Mouse (Mus musculus) heart, postnatal 0 days (tissue): ENCODE measurements around the gene Daam1. TPM values are rescaled to one million over a fixed set of nuclear protein-coding genes. Genes with fewer than 3 reads are reported as not detected.

Source experiments
- ATAC-seq: fragments of 200-750 bp; cut with Nextera tagmentation; 2 replicates; pipeline ENCODE4 v1.8.0; 2017; ENCODE audit warnings: low read depth, moderate number of reproducible peaks, moderate library complexity; ENCODE audit not compliant: insufficient read depth
- DNase-seq: peaks from one replicate; pipeline ENCODE4 v3.0.0-alpha.2; 2016; ENCODE audit warnings: low spot score
- H3K27ac ChIP-seq: fragments of 300-500 bp; sonication (generic); 2 replicates; pipeline ENCODE4 v1.5.1; 2014; ENCODE audit warnings: low read depth, mild to moderate bottlenecking
- H3K27me3 ChIP-seq: fragments of 300-500 bp; sonication (generic); 2 replicates; pipeline ENCODE4 v1.6.1; 2014; ENCODE audit warnings: low read length, mixed read lengths; ENCODE audit not compliant: control insufficient read depth, insufficient read depth
- H3K36me3 ChIP-seq: fragments of 300-500 bp; sonication (generic); replicated peaks from 2 replicates; pipeline ENCODE4 v1.6.1; 2014; ENCODE audit warnings: low read length, mixed read lengths; ENCODE audit not compliant: control insufficient read depth, insufficient read depth
- H3K4me1 ChIP-seq: fragments of 300-500 bp; sonication (generic); 2 replicates; pipeline ENCODE4 v1.6.1; 2014; ENCODE audit warnings: antibody characterized with exemption; ENCODE audit not compliant: control insufficient read depth, insufficient read depth
- H3K4me2 ChIP-seq: fragments of 300-500 bp; sonication (generic); 2 replicates; pipeline ENCODE4 v1.6.1; 2014; ENCODE audit warnings: low read depth, mild to moderate bottlenecking, low read length, moderate library complexity
- H3K4me3 ChIP-seq: fragments of 300-500 bp; sonication (generic); 2 replicates; pipeline ENCODE4 v1.5.1; 2014; ENCODE audit warnings: low read depth, low read length
- H3K9ac ChIP-seq: fragments of 300-500 bp; sonication (generic); replicated peaks from 2 replicates; pipeline ENCODE4 v1.6.1; 2014; ENCODE audit warnings: low read depth, low read length, mixed read lengths
- H3K9me3 ChIP-seq: fragments of 300-500 bp; sonication (generic); replicated peaks from 2 replicates; pipeline ENCODE4 v1.6.1; 2016; ENCODE audit warnings: low read length; ENCODE audit not compliant: control insufficient read depth
- CTCF ChIP-seq: IDR thresholded peaks from 2 replicates; pipeline ENCODE4 v1.5.1; 2016; ENCODE audit warnings: antibody characterized with exemption, control low read depth, low read depth
- EP300 ChIP-seq: IDR thresholded peaks from 2 replicates; pipeline ENCODE4 v1.6.1; 2016; ENCODE audit warnings: antibody characterized with exemption, low read depth
- WGBS: fragments of 180-500 bp; shearing (Covaris S2); extraction: QIAGEN DNeasy Blood & Tissue Kit; methylation state at CpG from one replicate; pipeline ENCODE4 v1.1.7; 2014; 5-methylcytosine and 5-hydroxymethylcytosine counted together
- polyA plus RNA-seq: library from polyadenylated mRNA; unstranded; fragments of >200 nt; fragmentation: Nextera tagmentation; extraction: Ambion mirVana; gene quantifications from 2 replicates; pipeline ENCODE4 v1.2.1, GENCODE M21; 2015
- total RNA-seq: library from RNA; depleted of rRNA; stranded (reverse); fragments of >200 nt; gene quantifications from 2 replicates; pipeline ENCODE4 v1.2.3, GENCODE M21; 2014; ENCODE audit warnings: low replicate concordance

The Daam1 gene
- total and polyA plus RNA-seq, 2 experiments from 2014 or later = 12.8 to 33.8 TPM

DNA sequence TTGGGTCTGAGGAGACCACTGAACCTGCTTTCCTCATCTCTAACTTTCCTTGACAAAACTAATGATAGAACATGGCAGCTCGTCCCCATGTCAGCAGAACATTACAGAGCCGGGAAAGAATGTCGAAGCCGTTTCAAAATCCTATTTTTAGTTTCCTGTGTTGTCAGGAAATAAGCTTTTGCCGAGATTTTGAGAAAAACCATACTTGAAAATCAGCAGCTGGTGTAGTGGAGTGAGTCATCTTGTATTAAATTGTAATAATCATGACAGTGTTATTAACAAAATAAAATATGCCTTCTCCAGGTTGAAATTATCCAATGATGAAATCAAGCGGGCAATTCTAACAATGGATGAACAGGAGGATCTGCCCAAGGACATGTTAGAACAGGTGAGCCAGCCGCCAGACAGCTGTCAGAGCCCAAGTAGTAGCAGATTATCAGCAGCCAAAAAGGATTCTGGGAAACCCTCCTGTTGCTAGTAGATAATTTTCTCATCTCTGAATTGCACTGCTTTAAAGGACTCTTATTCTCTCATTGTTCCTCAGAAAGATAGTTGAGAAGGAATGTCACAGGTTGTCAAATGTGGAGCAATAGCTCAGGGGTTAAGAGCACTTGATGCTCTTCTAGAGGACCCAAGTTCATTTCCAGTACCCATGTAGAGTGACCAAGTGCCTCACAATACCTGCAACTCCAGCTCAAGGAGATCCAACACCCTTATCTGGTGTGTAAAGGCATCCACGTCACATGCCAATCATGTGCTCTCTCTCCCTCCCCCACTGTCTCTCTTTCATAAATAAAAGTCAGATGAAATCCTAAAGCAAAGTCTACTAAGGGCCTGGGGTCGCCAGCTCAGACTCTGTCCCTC lies 140.1 kb downstream of the Daam1 start:
- Histone ChIP-seq H3K9me3 (no peaks in the 10 kb centered on the region), H3K36me3 (peaks cover 45% of the 10 kb centered on the region), H3K4me1 (peaks cover 53% of the 10 kb centered on the region), H3K4me3 (no peak overlapping the region), H3K27me3 (no peaks in the 10 kb centered on the region), H3K27ac (peak overlapping the region; percentile 61), H3K9ac (no peak overlapping the region), H3K4me2 (no peak overlapping the region)
- no peak for DNase-seq
- WGBS = 26% methylated on average over 9 of the region's 9 CpGs
- no peak for ATAC-seq
- TF ChIP-seq EP300 = no peak
- no peak for TF ChIP-seq CTCF

DNA sequence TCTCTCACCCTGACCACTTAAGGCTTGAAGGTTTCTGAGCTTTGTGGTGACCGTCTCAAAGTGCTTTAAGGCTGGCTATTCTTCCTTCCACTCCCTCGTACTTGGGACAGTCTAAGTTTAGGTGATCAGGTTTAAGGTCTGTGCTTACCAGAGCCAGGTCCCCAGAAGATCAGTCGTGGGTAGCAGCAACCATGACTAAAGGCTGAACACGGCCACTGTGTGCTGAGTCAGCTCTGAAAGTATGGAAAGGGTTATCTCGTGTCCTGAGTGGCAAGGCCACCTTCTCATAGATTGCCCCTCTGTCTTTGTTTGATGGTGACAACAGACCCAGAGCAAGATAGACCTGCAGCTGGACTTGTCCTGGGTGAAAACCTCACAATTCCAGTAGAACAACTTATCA lies 141.2 kb downstream of the Daam1 start:
- Histone ChIP-seq H3K4me3 (no peak overlapping the region), H3K4me2 (no peak overlapping the region), H3K27me3 (no peaks in the 10 kb centered on the region), H3K9me3 (no peaks in the 10 kb centered on the region), H3K4me1 (peaks cover 63% of the 10 kb centered on the region), H3K36me3 (peaks cover 55% of the 10 kb centered on the region), H3K27ac (peak overlapping the region; percentile 54), H3K9ac (no peak overlapping the region)
- DNase-seq (no peak), ATAC-seq (no peak)
- 35% methylated on average over 5 of the region's 5 CpGs for WGBS
- TF ChIP-seq CTCF (no peak), EP300 (no peak)

DNA sequence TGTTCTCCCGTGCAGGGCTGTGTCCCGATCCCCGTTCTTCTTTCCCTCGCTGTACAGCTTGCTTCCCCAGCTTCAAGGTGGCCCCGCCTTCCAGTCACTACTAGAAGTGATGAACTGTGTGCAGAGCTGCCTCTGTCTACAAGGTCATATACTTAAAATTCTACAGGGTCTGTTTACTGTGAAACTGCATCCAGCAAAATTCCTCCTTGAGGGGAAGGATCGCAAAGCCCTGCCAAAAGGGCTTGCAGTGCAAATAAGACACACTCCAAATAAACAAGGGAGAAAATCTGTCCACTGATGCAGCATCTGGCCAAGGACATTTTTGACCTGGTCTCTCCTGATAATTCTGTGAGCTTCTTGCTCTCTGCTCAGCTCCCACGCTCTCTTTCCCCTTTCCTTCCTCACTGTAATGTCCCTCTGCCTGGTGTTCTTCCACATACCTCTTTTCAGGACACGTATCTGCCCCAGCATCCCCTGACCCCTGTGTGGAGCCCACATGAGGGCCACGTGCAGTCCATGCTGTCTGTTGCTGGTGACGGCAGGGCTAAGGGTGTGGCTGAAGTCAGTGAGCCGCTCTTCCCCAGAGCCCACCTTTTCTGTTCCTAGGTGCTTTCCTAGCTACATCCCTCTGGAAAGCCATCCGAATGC lies 141.9 kb downstream of the Daam1 start:
- no peaks in the 10 kb centered on the region for H3K27me3 ChIP-seq
- H3K9me3 ChIP-seq = no peaks in the 10 kb centered on the region
- no peak overlapping the region for H3K4me2 ChIP-seq
- H3K27ac ChIP-seq = peak overlapping the region; percentile 54
- H3K36me3 ChIP-seq = peaks cover 59% of the 10 kb centered on the region
- 0 out of 2 replicates have a peak overlapping the region, but pooled peaks have one; percentile 3 for H3K9ac ChIP-seq
- TF ChIP-seq EP300 = no peak
- TF ChIP-seq CTCF = no peak
- DNase-seq (peak; percentile 57), ATAC-seq (peak; percentile 21; the same call in 1 of the 2 replicates)
- WGBS = 47% methylated on average over 12 of the region's 12 CpGs
- H3K4me1 ChIP-seq = peaks cover 67% of the 10 kb centered on the region
- H3K4me3 ChIP-seq = no peak overlapping the region

DNA sequence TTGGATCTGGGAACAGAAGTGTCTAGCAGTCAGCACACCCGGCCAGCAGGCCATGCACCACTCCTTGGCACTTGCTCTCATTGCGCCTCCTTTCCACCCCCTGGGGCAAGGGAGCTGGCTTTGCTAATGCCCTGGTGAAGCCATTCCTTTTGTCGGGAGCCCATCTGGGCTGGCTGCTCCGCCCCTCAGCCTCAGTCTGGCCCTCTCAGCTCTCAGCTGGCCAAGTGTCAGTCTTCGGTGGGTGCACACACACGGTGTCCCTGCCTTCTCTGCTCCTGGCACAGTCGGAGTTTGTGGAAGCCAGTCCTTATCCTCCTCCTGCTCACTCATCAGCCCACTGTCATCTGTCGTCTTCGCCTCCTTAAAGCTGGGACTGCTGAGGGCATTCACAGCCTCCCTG lies 142.7 kb downstream of the Daam1 start:
- 50% methylated on average over 9 of the region's 9 CpGs for WGBS
- no peak overlapping the region for H3K27ac ChIP-seq

DNA sequence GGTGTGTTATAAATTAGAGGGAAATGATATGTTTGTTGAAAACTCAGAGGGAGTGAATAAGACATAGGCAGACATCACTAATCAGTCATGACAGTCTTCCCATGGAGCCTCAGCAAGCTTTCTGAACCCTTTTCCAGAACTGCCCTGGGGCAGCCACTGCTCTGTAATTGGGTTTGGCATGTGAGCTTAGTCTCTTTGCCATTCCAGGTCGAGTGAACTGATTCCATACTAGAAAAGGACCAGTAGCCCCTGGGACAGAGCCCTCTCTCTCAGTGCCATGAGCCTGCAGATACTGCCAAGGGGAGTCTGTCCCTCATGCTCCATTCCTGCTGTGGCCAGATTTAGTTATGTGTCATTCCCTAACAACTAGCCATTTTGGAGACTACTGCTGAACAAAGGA lies 144.7 kb downstream of the Daam1 start:
- peaks cover 71% of the 10 kb centered on the region for H3K36me3 ChIP-seq
- WGBS = 28% methylated on average over 1 of the region's 1 CpGs
- H3K4me2 ChIP-seq = no peak overlapping the region
- no peak for DNase-seq
- TF ChIP-seq CTCF = no peak
- TF ChIP-seq EP300 = no peak
- peak overlapping the region; percentile 76 for H3K27ac ChIP-seq
- no peak for ATAC-seq
- H3K27me3 ChIP-seq = no peaks in the 10 kb centered on the region
- no peaks in the 10 kb centered on the region for H3K9me3 ChIP-seq
- H3K4me1 ChIP-seq = peaks cover 71% of the 10 kb centered on the region
- no peak overlapping the region for H3K4me3 ChIP-seq
- H3K9ac ChIP-seq = 0 out of 2 replicates have a peak overlapping the region, but pooled peaks have one; percentile 41

More for the DNA sequence above, 142.7 kb downstream of the Daam1 start:
- ATAC-seq = no peak
- Histone ChIP-seq H3K36me3 (peaks cover 61% of the 10 kb centered on the region), H3K27me3 (no peaks in the 10 kb centered on the region), H3K9ac (no peak overlapping the region), H3K4me2 (no peak overlapping the region), H3K4me1 (peaks cover 68% of the 10 kb centered on the region), H3K9me3 (no peaks in the 10 kb centered on the region), H3K4me3 (no peak overlapping the region)
- DNase-seq = no peak
- TF ChIP-seq CTCF = no peak
- no peak for TF ChIP-seq EP300
